Mouse (Mus musculus) T-cell, adult 2 months (primary cell): Measurements from ENCODE around the gene Ms4a4a.
A peak's percentile ranks its signal among the peaks of the same experiment; 100 is the strongest.

Experiments
- DNase-seq: peaks from one replicate; pipeline ENCODE4 v3.0.0; 2022; ENCODE audit warnings: low spot score

The Ms4a4a gene

GRCm38 (mm10) chr19:11435058-11435834 is 59.9 kb downstream of the Ms4a4a start:
- peak; percentile 41 for DNase-seq
